Mouse (Mus musculus): ENCODE data around the gene Ndrg3.

- no peak for TF ChIP-seq POLR2A (IDR thresholded peaks at IDR 0.05; ENCODE audit: low read depth, low read length)
- TF ChIP-seq CTCF (IDR thresholded peaks at IDR 0.05; ENCODE audit: extremely low read depth, insufficient read depth, insufficient read length, insufficient replicate concordance), result no peak
These were observed 37.4 kb downstream of the Ndrg3 start for GRCm38 (mm10) chr2:156954463-156954862.
